Mouse (Mus musculus): ENCODE results near the gene Yrdc. TPM values are rescaled to one million over a fixed set of nuclear protein-coding genes. Genes with fewer than 3 reads are reported as not detected.
A peak's percentile ranks its signal among the peaks of the same experiment; 100 is the strongest.

Yrdc gene
- polyA plus RNA-seq, 1 experiment from 2014 or later = 45.1 TPM

DNA sequence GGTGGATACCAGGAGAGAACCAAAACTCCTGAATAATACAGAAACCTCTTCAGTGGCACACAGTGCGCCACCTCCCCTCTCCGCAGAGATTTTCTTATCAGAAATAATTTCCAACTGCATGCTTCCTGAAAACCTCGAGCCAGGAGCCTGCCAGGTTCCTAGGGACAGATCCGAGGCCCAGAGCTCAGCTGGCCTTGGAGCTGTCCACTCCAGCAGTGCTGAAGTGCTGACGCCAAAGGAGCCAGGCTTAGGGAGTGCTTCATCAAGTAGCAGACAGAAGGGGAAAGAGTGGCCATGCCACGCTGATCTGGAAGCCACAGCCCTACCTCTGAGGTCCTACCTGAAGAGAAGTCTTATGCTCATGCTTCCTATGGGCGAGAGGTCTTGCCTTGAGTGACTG is 10.0 kb downstream of the Yrdc start:
- H3K27me3 ChIP-seq = no peaks in the 10 kb centered on the region
- H3K9ac ChIP-seq (replicated peaks) = peak overlapping the region; percentile 90
- peak overlapping the region; percentile 76 for H3K4me3 ChIP-seq (replicated peaks)
- peak overlapping the region; percentile 84 for H3K4me2 ChIP-seq (replicated peaks)
- H3K27ac ChIP-seq = no peak overlapping the region
- no peaks in the 10 kb centered on the region for H3K9me3 ChIP-seq
- H3K36me3 ChIP-seq = peaks cover 38% of the 10 kb centered on the region
- WGBS = 22% methylated on average over 7 of the region's 7 CpGs
- H3K4me1 ChIP-seq (replicated peaks) = peaks cover 31% of the 10 kb centered on the region
- ATAC-seq = no peak

DNA sequence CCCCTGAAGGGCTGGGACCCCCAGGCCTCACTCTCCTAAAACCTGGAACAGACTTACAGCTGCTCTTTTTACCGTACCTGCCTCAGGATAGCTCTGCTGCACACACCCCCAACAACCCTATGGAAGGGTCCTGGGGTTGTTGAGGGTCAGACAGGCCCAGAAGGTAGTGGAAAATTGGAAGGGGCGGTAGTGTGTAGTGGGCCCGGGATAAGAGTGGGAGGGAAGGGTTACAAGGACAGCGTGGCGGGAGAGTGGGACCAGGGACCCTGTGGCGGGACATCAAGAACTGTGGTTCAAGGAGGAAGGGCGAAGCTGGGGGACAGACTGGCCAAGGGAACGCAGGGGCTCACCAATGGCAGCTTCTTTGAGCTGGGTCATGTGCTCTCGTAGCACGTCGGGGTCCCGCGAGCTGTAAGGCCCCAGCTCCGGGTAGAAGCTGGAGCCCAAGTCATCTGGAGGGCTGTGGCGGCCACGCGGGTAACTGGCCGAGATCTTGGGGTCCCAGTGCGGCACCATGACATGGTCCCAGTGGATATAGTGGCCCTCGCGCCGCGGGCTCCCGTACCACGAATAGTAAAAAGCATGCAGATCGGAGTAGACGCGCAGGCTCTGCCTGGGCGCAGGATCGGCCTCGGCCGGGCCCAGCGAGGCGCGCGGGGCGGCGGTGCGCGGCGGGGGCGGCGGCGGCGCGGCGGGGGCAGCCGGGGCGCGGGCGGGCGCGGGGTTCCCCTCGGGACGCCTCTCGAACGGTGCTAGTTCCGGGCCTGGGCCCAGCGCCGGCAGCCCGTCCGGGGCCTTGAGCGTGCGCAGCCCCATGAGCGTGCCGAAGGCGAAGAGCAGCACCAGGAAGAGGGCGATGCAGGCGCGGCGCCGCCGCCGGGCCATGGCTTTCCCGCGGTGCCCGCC is 11.1 kb downstream of the Yrdc start, which contains the start of gene Maneal:
TSS of gene Maneal (minus strand) at position 889 of the 906 bp plus-strand sequence.
- H3K9me3 ChIP-seq = no peaks in the 10 kb centered on the region
- peak within 1 kb of the TSS; percentile 84 for H3K4me2 ChIP-seq (replicated peaks)
- H3K36me3 ChIP-seq = peaks cover 28% of the 10 kb centered on the region
- H3K4me3 ChIP-seq (replicated peaks) = peak within 1 kb of the TSS; percentile 76
- peaks cover 31% of the 10 kb centered on the region for H3K4me1 ChIP-seq (replicated peaks)
- H3K9ac ChIP-seq (replicated peaks) = peak within 1 kb of the TSS; percentile 90
- peak; percentile 44 for ATAC-seq
- whole genome bisulfite sequencing = 1% methylated on average over 72 of the region's 77 CpGs
- H3K27me3 ChIP-seq = no peaks in the 10 kb centered on the region
- peak within 1 kb of the TSS; percentile 84 for H3K27ac ChIP-seq

DNA sequence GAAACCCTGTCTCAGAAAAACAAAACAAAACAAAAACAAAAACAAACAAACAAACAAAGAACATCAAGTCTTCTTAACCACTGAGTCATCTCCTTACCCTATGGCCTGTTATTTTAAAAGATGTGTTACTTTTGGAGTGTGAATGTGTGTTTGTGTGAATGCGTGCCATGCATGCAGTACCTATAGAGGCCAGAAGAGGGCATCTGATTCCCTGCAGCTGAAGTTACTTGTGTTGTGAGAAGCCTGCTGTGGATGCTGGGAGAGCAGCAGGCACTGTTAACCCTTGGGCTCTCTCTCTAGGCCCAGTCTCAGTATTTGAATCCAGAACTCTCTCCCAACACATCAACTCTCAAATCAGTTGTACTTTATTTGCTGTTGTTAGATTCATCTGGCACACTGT is 22.2 kb downstream of the Yrdc start:
- no peaks in the 10 kb centered on the region for H3K27me3 ChIP-seq
- WGBS = 96% methylated on average over 1 of the region's 1 CpGs
- no peak for ATAC-seq
- H3K9ac ChIP-seq (replicated peaks) = no peak overlapping the region
- H3K4me3 ChIP-seq (replicated peaks) = no peak overlapping the region
- no peaks in the 10 kb centered on the region for H3K4me1 ChIP-seq (replicated peaks)
- no peak overlapping the region for H3K27ac ChIP-seq
- no peaks in the 10 kb centered on the region for H3K36me3 ChIP-seq
- no peaks in the 10 kb centered on the region for H3K9me3 ChIP-seq
- no peak overlapping the region for H3K4me2 ChIP-seq (replicated peaks)

DNA sequence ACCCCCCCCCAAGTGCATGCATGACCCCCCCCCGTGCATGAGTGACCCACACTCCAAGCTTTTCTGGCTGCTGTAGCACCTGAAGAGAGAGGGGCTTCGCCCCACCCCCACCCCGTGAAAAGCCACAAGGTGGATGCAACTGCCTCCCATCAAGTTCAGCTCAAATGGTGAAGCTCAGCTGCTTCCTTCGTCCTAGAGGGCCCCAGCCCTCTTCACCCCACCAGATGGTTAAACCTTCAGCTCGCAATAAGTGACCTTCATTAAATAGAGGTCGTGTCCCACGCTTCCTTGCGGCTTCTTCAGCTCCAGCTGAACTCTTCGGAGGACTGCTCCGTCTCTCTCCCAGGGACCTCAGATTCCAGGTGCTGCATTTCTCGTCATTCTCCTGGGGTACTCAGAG is 30.1 kb downstream of the Yrdc start, which contains the start of gene Epha10:
TSS of gene Epha10 (plus strand) at position 301 of the 400 bp plus-strand sequence.
- peak within 1 kb of the TSS; percentile 74 for H3K4me2 ChIP-seq (replicated peaks)
- peak within 1 kb of the TSS; percentile 54 for H3K4me3 ChIP-seq (replicated peaks)
- peak within 1 kb of the TSS; percentile 73 for H3K27ac ChIP-seq
- WGBS = 6% methylated on average over 11 of the region's 11 CpGs
- no peaks in the 10 kb centered on the region for H3K36me3 ChIP-seq
- peaks cover 39% of the 10 kb centered on the region for H3K4me1 ChIP-seq (replicated peaks)
- H3K27me3 ChIP-seq = peaks cover 40% of the 10 kb centered on the region
- H3K9ac ChIP-seq (replicated peaks) = peak within 1 kb of the TSS; percentile 64
- no peak for ATAC-seq
- peaks cover 6% of the 10 kb centered on the region; the same call in 1 of the 2 replicates for H3K9me3 ChIP-seq

DNA sequence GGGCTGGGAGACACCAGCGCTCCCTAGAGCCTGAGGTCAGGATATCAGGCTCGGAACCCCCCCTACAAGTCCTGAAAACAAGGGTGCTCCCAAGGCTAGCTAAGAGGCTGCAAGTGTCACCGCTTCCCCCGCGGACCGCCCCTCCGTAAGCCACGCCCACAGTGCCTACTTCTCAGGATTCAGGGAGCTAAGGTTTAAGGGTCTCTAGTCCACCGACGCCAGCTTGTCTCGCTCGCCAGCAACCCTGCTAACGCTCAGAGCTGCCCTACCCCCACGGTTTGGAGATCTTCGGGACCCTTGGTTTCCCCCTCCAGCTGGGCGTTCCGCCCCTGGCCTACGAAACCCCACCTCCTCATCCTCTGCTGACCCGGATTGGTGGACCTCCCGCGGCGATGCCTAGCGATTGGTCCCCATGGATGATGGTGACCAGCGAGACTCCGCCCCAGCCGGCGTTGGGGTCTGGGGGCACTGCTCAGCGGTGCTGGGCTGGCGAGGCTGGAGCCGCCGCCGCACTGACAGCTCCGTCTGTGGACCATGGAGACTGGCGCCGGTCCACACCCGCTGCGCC is 30.9 kb downstream of the Yrdc start:
- Histone ChIP-seq H3K4me2 (replicated peaks) (peak overlapping the region; percentile 74), H3K36me3 (no peaks in the 10 kb centered on the region), H3K27me3 (peaks cover 46% of the 10 kb centered on the region), H3K27ac (peak overlapping the region; percentile 73), H3K9ac (replicated peaks) (peak overlapping the region; percentile 64), H3K4me3 (replicated peaks) (peak overlapping the region; percentile 54), H3K4me1 (replicated peaks) (peaks cover 39% of the 10 kb centered on the region), H3K9me3 (peaks cover 6% of the 10 kb centered on the region; the same call in 1 of the 2 replicates)
- WGBS = under 1% methylated on average over 37 of the region's 37 CpGs
- ATAC-seq = peak; percentile 96

DNA sequence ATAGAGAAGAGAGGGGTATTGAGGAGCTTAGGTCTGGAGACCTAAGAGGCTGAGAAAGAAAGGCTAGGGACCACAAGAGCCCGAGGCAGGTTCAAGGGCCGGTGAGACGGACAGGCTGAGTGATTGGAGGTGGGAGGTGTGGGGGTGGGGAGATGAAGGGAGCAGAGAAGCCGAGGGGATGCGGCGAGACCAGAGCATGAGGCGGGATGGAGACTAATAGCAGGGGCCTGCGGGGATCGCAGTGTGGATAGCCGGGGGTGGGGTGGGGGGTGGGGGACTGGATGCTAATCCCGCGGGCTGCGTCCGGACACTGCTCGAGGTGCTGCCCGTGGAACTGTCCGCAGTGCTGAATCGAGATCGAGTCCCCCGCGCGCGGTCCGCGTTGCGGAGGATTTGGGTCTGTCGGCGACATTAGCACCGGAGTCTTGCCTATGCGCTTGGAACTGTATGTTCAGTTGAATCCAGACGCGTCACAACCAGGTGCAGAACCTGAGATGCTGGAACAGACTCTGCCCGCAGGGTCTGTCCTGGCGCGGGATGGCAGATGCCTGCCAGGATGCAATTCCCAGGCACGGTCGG is 31.8 kb downstream of the Yrdc start:
- under 1% methylated on average over 37 of the region's 37 CpGs for WGBS
- Histone ChIP-seq H3K4me3 (replicated peaks) (peak overlapping the region; percentile 54), H3K9ac (replicated peaks) (peak overlapping the region; percentile 64), H3K27me3 (peaks cover 46% of the 10 kb centered on the region), H3K9me3 (peaks cover 6% of the 10 kb centered on the region; the same call in 1 of the 2 replicates), H3K27ac (peak overlapping the region; percentile 73), H3K36me3 (no peaks in the 10 kb centered on the region), H3K4me1 (replicated peaks) (peaks cover 39% of the 10 kb centered on the region), H3K4me2 (replicated peaks) (peak overlapping the region; percentile 74)
- ATAC-seq = no peak; the same call in none of the 2 replicates

DNA sequence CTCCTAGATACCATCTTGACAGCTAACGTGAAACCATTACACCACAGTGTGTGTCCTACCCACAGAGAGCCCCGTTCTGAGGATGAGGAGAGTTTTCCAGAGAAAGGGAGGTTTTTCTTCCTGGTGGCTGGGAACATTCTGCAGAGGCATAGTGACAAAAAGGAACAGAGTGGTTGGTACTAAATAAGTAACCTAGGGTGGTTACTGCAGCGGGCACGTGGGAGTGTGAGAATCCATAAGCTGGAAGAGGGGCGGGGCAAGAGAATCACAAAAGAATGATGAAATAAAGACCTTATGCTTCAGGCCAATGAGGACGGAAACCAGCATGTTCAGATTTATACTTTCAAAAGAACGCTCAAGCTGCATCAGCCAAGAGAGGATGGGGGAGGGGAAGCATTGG is 38.2 kb downstream of the Yrdc start:
- Histone ChIP-seq H3K4me1 (replicated peaks) (peaks cover 9% of the 10 kb centered on the region), H3K27ac (no peak overlapping the region), H3K9me3 (no peaks in the 10 kb centered on the region), H3K36me3 (no peaks in the 10 kb centered on the region), H3K4me2 (replicated peaks) (no peak overlapping the region), H3K9ac (replicated peaks) (no peak overlapping the region), H3K27me3 (peaks cover 45% of the 10 kb centered on the region), H3K4me3 (replicated peaks) (no peak overlapping the region)
- ATAC-seq = no peak
- WGBS = 67% methylated on average over 7 of the region's 7 CpGs

DNA sequence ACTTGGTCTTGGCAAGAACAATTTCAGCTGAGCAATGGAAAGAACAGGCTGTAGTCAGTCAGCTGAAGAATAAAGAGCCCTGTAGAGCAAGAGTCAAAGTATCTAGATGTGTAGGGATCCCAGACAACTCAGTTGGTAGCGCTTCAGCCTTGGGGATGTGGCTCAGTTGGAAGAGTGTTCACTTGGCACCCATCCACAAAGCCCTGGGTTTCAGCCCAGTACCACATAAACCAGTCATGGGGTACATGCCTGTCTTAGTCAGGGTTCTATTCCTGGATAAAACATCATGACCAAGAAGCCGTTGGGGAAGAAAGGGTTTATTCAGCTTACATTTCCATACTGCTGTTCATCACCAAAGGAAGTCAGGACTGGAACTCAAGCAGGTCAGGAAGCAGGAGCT is 39.5 kb downstream of the Yrdc start:
- H3K27ac ChIP-seq = no peak overlapping the region
- ATAC-seq = no peak
- H3K4me3 ChIP-seq (replicated peaks) = no peak overlapping the region
- peaks cover 18% of the 10 kb centered on the region for H3K4me1 ChIP-seq (replicated peaks)
- H3K9me3 ChIP-seq = no peaks in the 10 kb centered on the region
- no peak overlapping the region for H3K9ac ChIP-seq (replicated peaks)
- H3K27me3 ChIP-seq = peaks cover 48% of the 10 kb centered on the region
- WGBS = 86% methylated on average over 2 of the region's 2 CpGs
- no peak overlapping the region for H3K4me2 ChIP-seq (replicated peaks)
- no peaks in the 10 kb centered on the region for H3K36me3 ChIP-seq

DNA sequence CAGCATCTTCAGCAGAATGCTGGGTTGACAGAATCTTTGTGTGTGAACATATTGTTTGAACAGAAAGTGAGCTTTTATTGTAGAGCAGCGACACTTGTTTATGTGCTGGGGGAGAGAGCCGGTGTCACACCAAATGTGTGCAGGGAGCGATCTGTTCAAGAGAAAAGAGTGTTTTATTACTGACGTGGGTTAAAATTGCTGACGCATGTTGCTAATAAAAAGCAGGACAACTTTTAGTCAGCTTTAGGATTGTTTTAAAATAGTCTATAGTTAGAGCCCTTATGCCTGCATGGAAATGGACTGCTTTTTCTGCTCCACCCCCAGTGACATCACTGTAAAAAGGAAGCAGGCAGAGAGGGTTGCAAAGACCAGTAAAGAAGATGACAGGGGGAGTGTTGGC is 40.4 kb downstream of the Yrdc start:
- Histone ChIP-seq H3K4me1 (replicated peaks) (peaks cover 23% of the 10 kb centered on the region), H3K9me3 (no peaks in the 10 kb centered on the region), H3K36me3 (no peaks in the 10 kb centered on the region), H3K4me2 (replicated peaks) (no peak overlapping the region), H3K27ac (no peak overlapping the region), H3K9ac (replicated peaks) (no peak overlapping the region), H3K4me3 (replicated peaks) (no peak overlapping the region), H3K27me3 (peaks cover 51% of the 10 kb centered on the region)
- no peak for ATAC-seq
- 84% methylated on average over 5 of the region's 5 CpGs for WGBS

DNA sequence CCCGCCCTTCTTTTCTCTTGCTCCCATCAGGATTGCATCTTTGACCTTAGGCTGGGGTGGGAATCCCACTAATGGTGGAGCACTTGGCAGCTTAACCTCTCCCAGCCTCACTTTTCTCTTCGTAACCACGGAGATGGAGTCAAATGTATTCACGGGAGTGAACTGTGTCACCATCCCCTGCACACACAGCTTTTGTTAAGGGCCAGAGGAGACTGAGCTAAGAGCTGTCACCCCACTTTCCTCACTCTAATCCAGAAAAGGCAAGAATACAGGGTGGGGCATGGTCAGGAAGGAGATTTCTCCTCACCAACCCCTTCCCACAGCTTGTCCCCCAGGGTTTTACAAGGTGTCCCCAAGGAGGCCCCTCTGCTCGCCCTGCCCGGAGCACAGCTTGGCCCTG is 43.3 kb downstream of the Yrdc start:
- H3K9ac ChIP-seq (replicated peaks) = 0 out of 2 replicates have a peak overlapping the region, but pooled peaks have one; percentile 61
- H3K36me3 ChIP-seq = no peaks in the 10 kb centered on the region
- H3K4me3 ChIP-seq (replicated peaks) = peak overlapping the region; percentile 48; the same call in 1 of the 2 replicates
- H3K27ac ChIP-seq = peak overlapping the region; percentile 25; the same call in 1 of the 2 replicates
- peaks cover 58% of the 10 kb centered on the region for H3K27me3 ChIP-seq
- 0 out of 2 replicates have a peak, but pooled peaks have one; percentile 12 for ATAC-seq
- 23% methylated on average over 6 of the region's 6 CpGs for WGBS
- H3K4me1 ChIP-seq (replicated peaks) = peaks cover 31% of the 10 kb centered on the region
- no peaks in the 10 kb centered on the region for H3K9me3 ChIP-seq
- peak overlapping the region; percentile 85 for H3K4me2 ChIP-seq (replicated peaks)

DNA sequence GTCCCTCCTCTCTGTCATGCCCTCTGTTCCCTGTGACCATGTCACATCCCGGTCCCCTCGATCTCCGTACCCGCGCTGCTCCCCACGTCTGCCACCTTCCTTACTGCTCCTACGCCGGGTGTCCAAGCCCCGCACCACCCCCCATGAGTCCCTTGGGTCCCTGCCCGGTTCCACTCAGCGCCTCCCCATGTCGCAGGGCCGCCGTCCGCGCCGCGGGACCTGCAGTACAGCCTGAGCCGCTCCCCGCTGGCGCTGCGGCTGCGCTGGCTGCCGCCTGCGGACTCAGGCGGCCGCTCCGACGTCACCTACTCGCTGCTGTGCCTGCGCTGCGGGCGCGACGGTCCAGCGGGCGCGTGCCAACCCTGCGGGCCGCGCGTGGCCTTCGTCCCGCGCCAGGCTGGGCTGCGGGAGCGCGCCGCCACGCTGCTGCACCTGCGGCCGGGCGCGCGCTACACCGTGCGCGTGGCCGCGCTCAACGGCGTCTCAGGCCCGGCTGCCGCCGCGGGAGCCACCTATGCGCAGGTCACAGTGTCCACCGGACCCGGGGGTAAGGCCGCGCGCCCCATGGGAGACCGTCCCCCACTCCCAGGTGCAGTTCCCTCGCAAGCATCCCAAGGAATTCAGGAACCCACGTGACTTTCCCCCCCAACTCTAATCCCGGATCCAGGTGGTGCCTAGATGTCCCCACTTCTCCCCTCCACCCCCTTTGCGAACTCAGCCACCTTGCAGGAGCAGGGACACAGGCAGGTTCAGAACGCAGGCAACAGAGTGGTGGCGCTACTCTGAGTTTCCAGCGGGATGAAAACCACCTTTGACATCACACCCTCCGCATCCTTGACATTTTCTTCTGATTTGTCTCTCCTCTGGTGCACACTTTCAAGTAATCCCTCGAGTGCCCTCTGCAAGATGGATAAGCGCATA is 44.3 kb downstream of the Yrdc start:
- ATAC-seq = peak; percentile 73
- WGBS = 1% methylated on average over 82 of the region's 83 CpGs
- Histone ChIP-seq H3K9ac (replicated peaks) (peak overlapping the region; percentile 61), H3K9me3 (no peaks in the 10 kb centered on the region), H3K4me2 (replicated peaks) (peak overlapping the region; percentile 85), H3K36me3 (no peaks in the 10 kb centered on the region), H3K27me3 (peaks cover 58% of the 10 kb centered on the region), H3K4me3 (replicated peaks) (peak overlapping the region; percentile 48), H3K4me1 (replicated peaks) (peaks cover 41% of the 10 kb centered on the region), H3K27ac (peak overlapping the region; percentile 25; the same call in 1 of the 2 replicates)
